Mouse (Mus musculus) limb, embryonic 14.5 days (tissue): ENCODE measurements at regions not wholly inside any gene's neighbourhood (a gene's known extent, or its start where the extent isn't known, plus 50 kb on each side); places are given as distances from the start of the nearest gene placed in this dataset.

Experiments
- ATAC-seq: fragments of 200-750 bp; cut with Nextera tagmentation; 2 replicates; pipeline ENCODE4 v1.8.0; 2017; ENCODE audit warnings: low read depth, moderate number of reproducible peaks, moderate TSS enrichment; ENCODE audit not compliant: low FRiP score
- DNase-seq: peaks from one replicate; pipeline ENCODE4 v3.0.0-alpha.2; 2015; ENCODE audit warnings: low spot score
- H3K27ac ChIP-seq: fragments of 300-500 bp; sonication (generic); replicated peaks from 2 replicates; pipeline ENCODE4 v1.5.1; 2014; ENCODE audit warnings: low read depth, mild to moderate bottlenecking, low read length, moderate library complexity, mixed read lengths
- H3K27me3 ChIP-seq: fragments of 300-500 bp; sonication (generic); 2 replicates; pipeline ENCODE4 v1.6.1; 2014; ENCODE audit warnings: low read length, mixed read lengths; ENCODE audit not compliant: control insufficient read depth, insufficient read depth
- H3K36me3 ChIP-seq: fragments of 300-500 bp; sonication (generic); 2 replicates; pipeline ENCODE4 v1.6.1; 2014; ENCODE audit warnings: mild to moderate bottlenecking, low read length, moderate library complexity, mixed read lengths; ENCODE audit not compliant: control insufficient read depth, insufficient read depth
- H3K4me1 ChIP-seq: fragments of 300-500 bp; sonication (generic); 2 replicates; pipeline ENCODE4 v1.6.1; 2014; ENCODE audit warnings: antibody characterized with exemption, low read length, mixed read lengths; ENCODE audit not compliant: control insufficient read depth, insufficient read depth
- H3K4me2 ChIP-seq: fragments of 300-500 bp; sonication (generic); replicated peaks from 2 replicates; pipeline ENCODE4 v1.6.1; 2014; ENCODE audit warnings: low read depth, mild to moderate bottlenecking, low read length, moderate library complexity; ENCODE audit not compliant: severe bottlenecking
- H3K4me3 ChIP-seq: fragments of 300-500 bp; sonication (generic); replicated peaks from 2 replicates; pipeline ENCODE4 v1.5.1; 2014; ENCODE audit warnings: low read length
- H3K9ac ChIP-seq: fragments of 300-500 bp; sonication (generic); 2 replicates; pipeline ENCODE4 v1.6.1; 2014; ENCODE audit warnings: mild to moderate bottlenecking, low read depth, low read length, moderate library complexity; ENCODE audit not compliant: severe bottlenecking
- H3K9me3 ChIP-seq: fragments of 300-500 bp; sonication (generic); 2 replicates; pipeline ENCODE4 v1.6.1; 2016; ENCODE audit warnings: low read length; ENCODE audit not compliant: control insufficient read depth
- POLR2A ChIP-seq: fragments of 200-500 bp; IDR thresholded peaks from 2 replicates; pipeline ENCODE4 v1.8.0; 2012; ENCODE audit warnings: inconsistent platforms, mild to moderate bottlenecking, moderate library complexity, borderline replicate concordance; ENCODE audit not compliant: insufficient read depth, insufficient read length; ENCODE audit errors: extremely low read depth
- WGBS: fragments of 180-500 bp; shearing (Covaris S2); extraction: QIAGEN DNeasy Blood & Tissue Kit; methylation state at CpG from one replicate; pipeline ENCODE4 v1.1.7; 2014; 5-methylcytosine and 5-hydroxymethylcytosine counted together

DNA sequence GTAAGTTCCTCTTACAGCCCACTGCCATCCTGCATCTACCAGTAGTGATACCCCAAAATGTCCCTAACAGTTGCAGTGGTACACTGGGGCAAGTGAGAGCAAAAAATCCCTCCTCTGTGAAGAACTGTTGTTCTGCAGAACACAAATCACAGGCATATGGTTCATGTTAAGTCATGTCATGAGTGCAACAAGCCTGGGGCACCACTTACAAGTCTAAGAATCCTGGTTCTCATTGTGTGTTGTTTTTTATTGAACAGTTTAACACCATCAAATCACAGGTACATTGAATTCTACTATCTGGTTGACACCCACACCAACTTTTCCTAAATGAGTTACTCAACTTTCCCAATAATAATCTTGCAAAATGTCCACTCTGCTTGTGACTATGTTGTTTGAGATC lies 71.5 kb upstream of the Ptgfr start:
- Histone ChIP-seq H3K4me1 (no peaks in the 10 kb centered on the region), H3K4me3 (no peak overlapping the region), H3K27me3 (no peaks in the 10 kb centered on the region), H3K9ac (no peak overlapping the region), H3K9me3 (no peaks in the 10 kb centered on the region), H3K4me2 (no peak overlapping the region), H3K27ac (no peak overlapping the region), H3K36me3 (no peaks in the 10 kb centered on the region)
- no peak for ATAC-seq
- TF ChIP-seq POLR2A = no peak
- no peak for DNase-seq

DNA sequence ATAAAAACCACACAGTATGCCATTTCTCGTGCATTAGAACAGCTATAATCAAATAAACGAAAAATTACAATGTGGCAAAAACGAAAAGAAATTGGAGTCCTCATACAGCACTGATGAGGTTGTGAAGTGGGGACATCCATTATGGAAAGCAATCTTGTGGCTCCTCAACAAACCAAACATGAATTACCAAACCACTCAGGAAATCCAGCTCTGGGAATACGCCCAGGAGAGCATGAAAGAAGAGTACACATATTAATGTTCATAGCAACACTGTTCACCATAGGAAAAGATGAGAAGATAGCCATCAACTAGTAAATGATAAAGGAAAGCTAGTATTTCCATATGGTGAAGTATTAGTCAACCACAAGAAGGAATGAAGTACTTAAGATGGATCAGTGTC lies 68.3 kb upstream of the Ptgfr start:
- Histone ChIP-seq H3K9ac (no peak overlapping the region), H3K36me3 (no peaks in the 10 kb centered on the region), H3K4me3 (no peak overlapping the region), H3K4me1 (peaks cover 12% of the 10 kb centered on the region; the same call in 1 of the 2 replicates), H3K9me3 (no peaks in the 10 kb centered on the region), H3K4me2 (no peak overlapping the region), H3K27me3 (no peaks in the 10 kb centered on the region), H3K27ac (no peak overlapping the region)
- no peak for TF ChIP-seq POLR2A
- 84% methylated on average over 4 of the region's 4 CpGs for WGBS
- DNase-seq = no peak
- ATAC-seq = no peak

DNA sequence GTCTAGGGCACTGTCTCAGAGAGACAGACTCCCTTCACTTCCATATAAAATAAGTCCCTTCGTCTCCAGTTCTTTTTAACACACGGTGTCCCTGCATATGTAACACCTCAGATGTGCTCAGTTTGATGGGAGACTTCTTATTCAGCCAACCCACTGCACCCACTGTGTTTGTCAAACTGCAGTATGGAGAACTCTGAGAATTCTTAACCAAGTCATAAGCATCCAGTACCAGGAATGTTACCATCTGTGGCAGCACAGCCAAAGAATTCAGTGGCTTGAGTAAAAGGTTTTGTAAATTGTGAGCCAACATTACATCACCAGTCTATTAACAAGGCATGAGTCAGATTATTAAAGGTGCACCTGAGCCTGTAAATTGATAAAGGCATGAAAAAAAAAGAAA lies 65.7 kb upstream of the Ptgfr start:
- Histone ChIP-seq H3K4me2 (no peak overlapping the region), H3K27me3 (no peaks in the 10 kb centered on the region), H3K27ac (peak overlapping the region; percentile 64), H3K4me1 (peaks cover 12% of the 10 kb centered on the region; the same call in 1 of the 2 replicates), H3K9ac (no peak overlapping the region), H3K9me3 (no peaks in the 10 kb centered on the region), H3K36me3 (no peaks in the 10 kb centered on the region), H3K4me3 (no peak overlapping the region)
- no peak for TF ChIP-seq POLR2A
- ATAC-seq (no peak), DNase-seq (no peak)
- 48% methylated on average over 2 of the region's 2 CpGs for WGBS

DNA sequence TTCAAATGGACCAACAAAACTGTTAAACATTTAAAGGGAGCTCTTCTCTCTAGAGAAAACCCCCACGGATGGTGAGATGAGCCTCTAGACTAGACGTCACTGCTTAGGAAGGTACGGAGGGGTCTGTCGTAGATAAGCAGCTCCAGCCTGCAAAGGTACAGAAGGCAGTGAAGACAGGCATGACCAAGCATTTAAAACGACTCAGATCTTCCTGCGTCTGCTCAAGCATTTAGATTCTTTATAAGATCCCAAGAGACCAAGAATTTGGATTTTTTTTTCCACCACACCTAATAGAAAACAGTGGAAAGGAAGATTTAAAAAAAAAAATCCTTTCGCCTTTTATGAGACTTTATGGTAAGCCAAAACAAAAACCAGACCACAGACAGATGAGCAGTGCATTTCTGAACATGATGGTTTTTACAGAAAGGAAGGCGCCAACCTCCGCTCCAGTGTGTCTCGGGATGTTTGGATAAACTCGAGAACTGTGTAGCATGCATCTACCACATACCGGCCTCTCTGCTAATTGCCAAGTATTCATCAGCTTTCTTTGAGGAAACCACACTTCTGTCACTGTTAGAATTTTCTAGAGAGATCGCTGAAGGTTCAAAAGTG lies 64.9 kb upstream of the Ptgfr start:
- H3K4me2 ChIP-seq = no peak overlapping the region
- ATAC-seq (peak; percentile 77; the same call in 1 of the 2 replicates), DNase-seq (peak; percentile 62)
- H3K36me3 ChIP-seq = no peaks in the 10 kb centered on the region
- H3K27ac ChIP-seq = peak overlapping the region; percentile 64
- H3K9ac ChIP-seq = no peak overlapping the region
- no peak for TF ChIP-seq POLR2A
- peaks cover 12% of the 10 kb centered on the region; the same call in 1 of the 2 replicates for H3K4me1 ChIP-seq
- H3K27me3 ChIP-seq = no peaks in the 10 kb centered on the region
- no peak overlapping the region for H3K4me3 ChIP-seq
- H3K9me3 ChIP-seq = no peaks in the 10 kb centered on the region
- WGBS = 48% methylated on average over 13 of the region's 13 CpGs

DNA sequence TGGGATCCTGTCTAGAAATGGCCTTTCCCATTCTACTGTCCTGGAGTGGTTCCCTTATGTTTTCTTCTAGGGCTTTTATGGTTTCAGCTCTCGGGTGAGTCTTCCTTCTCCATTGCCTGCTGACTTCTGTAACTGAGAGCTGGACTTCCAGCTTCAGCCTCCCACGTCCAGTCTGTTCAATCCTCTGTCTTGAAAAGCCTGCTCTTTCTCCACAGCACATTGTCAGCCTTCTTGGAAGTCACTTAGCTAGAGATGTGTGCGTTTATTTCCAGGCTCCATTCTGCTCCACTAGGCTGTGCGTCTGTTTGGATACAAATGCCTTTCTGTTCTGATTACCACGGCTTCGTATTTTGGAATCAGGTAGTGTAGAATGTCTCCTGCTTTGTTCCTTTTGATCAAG lies 62.2 kb upstream of the Ptgfr start:
- Histone ChIP-seq H3K9ac (no peak overlapping the region), H3K27me3 (no peaks in the 10 kb centered on the region), H3K4me2 (no peak overlapping the region), H3K27ac (no peak overlapping the region), H3K4me3 (no peak overlapping the region), H3K4me1 (peaks cover 12% of the 10 kb centered on the region; the same call in 1 of the 2 replicates), H3K36me3 (no peaks in the 10 kb centered on the region), H3K9me3 (no peaks in the 10 kb centered on the region)
- WGBS = 87% methylated on average over 6 of the region's 6 CpGs
- ATAC-seq (no peak), DNase-seq (no peak)
- no peak for TF ChIP-seq POLR2A
